Mouse (Mus musculus): ENCODE results near the gene Phf20.

DNA sequence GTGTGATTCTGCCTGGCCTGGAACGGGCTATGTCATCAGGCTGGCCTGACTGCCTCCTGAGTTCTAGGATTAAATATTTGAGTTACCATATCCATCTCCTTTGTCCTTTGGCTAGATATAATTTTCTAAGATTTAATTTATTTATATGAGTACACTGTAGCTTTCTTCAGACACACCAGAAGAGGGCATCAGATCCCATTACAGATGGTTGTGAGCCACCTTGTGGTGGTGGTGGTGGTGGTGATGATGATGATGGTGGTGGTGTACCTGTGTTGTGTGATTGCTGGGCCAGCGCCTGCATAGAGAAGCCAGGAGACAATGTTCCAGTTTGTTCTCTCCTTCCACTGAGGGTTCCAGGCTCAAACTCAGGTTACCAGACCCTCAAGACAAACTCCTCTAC, 4.7 kb upstream of the Phf20 start:
- no peak for TF ChIP-seq CHD2 (IDR thresholded peaks at IDR 0.05; ENCODE audit: low read depth, low read length)
- no peak for TF ChIP-seq ZNF384 (IDR thresholded peaks at IDR 0.05; ENCODE audit: low read depth, low read length)
- no peak for TF ChIP-seq ZC3H11A (IDR thresholded peaks at IDR 0.05; ENCODE audit: borderline replicate concordance, low read depth, low read length)
- no peak for TF ChIP-seq HCFC1 (IDR thresholded peaks at IDR 0.05; ENCODE audit: borderline replicate concordance, insufficient read depth, low read length)
- TF ChIP-seq MAFK (IDR thresholded peaks at IDR 0.05; ENCODE audit: insufficient read depth, low read depth, low read length): no peak

Data from ES-E14 (cell line).